Mouse (Mus musculus) CH12.LX (cell line): Measurements from ENCODE around the gene Smim24. TPM values are rescaled to one million over a fixed set of nuclear protein-coding genes. Genes with fewer than 3 reads are reported as not detected.

Source experiments
- DNase-seq: peaks from one replicate; pipeline ENCODE4 v3.0.0-alpha.2; 2013; ENCODE audit errors: extremely low read depth
- H3K27ac ChIP-seq: 2 replicates; pipeline ENCODE4 v1.5.1; 2012; ENCODE audit warnings: low read depth, mild to moderate bottlenecking, control low read depth, moderate library complexity; ENCODE audit not compliant: insufficient read depth
- H3K27me3 ChIP-seq: replicated peaks from 2 replicates; pipeline ENCODE3; 2012; ENCODE audit warnings: inconsistent platforms
- H3K36me3 ChIP-seq, 2 experiments: replicated peaks in 1 of 2; 2 replicates each; pipeline versions ENCODE3 to v1.6.1; 2012; ENCODE audit warnings: inconsistent platforms in 1 of 2, low read length in 1 of 2, mild to moderate bottlenecking in 1 of 2, mixed read lengths in 1 of 2, moderate library complexity in 1 of 2; ENCODE audit not compliant: control insufficient read depth in 1 of 2, insufficient read depth in 1 of 2
- H3K4me1 ChIP-seq, 2 experiments: 2 replicates each; pipeline ENCODE4 v1.6.1; 2012; ENCODE audit warnings: inconsistent platforms in 1 of 2, moderate library complexity in 1 of 2; ENCODE audit not compliant: insufficient read depth in 2 of 2, control insufficient read depth in 1 of 2
- H3K4me2 ChIP-seq: 2 replicates; pipeline ENCODE4 v1.6.1; 2012; ENCODE audit warnings: low read depth, mild to moderate bottlenecking, control low read depth; ENCODE audit not compliant: poor library complexity, insufficient read depth, severe bottlenecking
- H3K4me3 ChIP-seq, 3 experiments: fragments of 150-350 bp in 1 of 3; sonication (generic) in 1 of 3; replicated peaks in 1 of 3; 2 replicates each; pipeline versions ENCODE3 to v1.5.1; 2011 to 2012; ENCODE audit warnings: low read depth in 2 of 3, low read length in 2 of 3, mild to moderate bottlenecking in 2 of 3, moderate library complexity in 2 of 3, control low read depth in 1 of 3, improper control_type of control experiment in 1 of 3, inconsistent platforms in 1 of 3, mixed read lengths in 1 of 3; ENCODE audit not compliant: poor library complexity in 1 of 3
- H3K79me2 ChIP-seq: replicated peaks from 2 replicates; pipeline ENCODE4 v1.6.1; 2012; ENCODE audit warnings: mild to moderate bottlenecking, moderate library complexity; ENCODE audit not compliant: control insufficient read depth, poor library complexity, insufficient read depth, severe bottlenecking; ENCODE audit errors: extremely low read depth
- H3K9ac ChIP-seq: 2 replicates; pipeline ENCODE4 v1.6.1; 2012; ENCODE audit warnings: low read depth, mild to moderate bottlenecking, control low read depth, moderate library complexity; ENCODE audit not compliant: insufficient read depth
- H3K9me3 ChIP-seq: replicated peaks from 2 replicates; pipeline ENCODE3; 2012; ENCODE audit warnings: low read length, inconsistent platforms, mixed read lengths
- BHLHE40 ChIP-seq: IDR thresholded peaks from 2 replicates; pipeline ENCODE4 v1.6.1; 2011; ENCODE audit warnings: mild to moderate bottlenecking, low read depth, low read length, improper control_type of control experiment
- CHD1 ChIP-seq: IDR thresholded peaks from 2 replicates; pipeline ENCODE4 v1.6.1; 2012; ENCODE audit warnings: low read depth, low read length, improper control_type of control experiment, inconsistent platforms
- CHD2 ChIP-seq: IDR thresholded peaks from 2 replicates; pipeline ENCODE4 v1.6.1; 2011; ENCODE audit warnings: low read length, improper control_type of control experiment
- CTCF ChIP-seq, 2 experiments: IDR thresholded peaks in 1 of 2; conservative IDR thresholded peaks in 1 of 2; 2 replicates each; pipeline ENCODE4 v1.5.1; 2011 to 2012; ENCODE audit warnings: low read depth in 2 of 2, low read length in 2 of 2, improper control_type of control experiment in 1 of 2, inconsistent platforms in 1 of 2, mild to moderate bottlenecking in 1 of 2, moderate library complexity in 1 of 2
- E2F4 ChIP-seq: IDR thresholded peaks from 2 replicates; pipeline ENCODE4 v1.6.1; 2011; ENCODE audit warnings: low read depth, low read length, improper control_type of control experiment; ENCODE audit not compliant: insufficient replicate concordance
- ELF1 ChIP-seq: IDR thresholded peaks from 2 replicates; pipeline ENCODE4 v1.6.1; 2014; ENCODE audit warnings: low read depth, mild to moderate bottlenecking, inconsistent platforms, low read length, improper control_type of control experiment
- EP300 ChIP-seq: IDR thresholded peaks from 2 replicates; pipeline ENCODE4 v1.6.1; 2011; ENCODE audit warnings: low read length, improper control_type of control experiment
- ETS1 ChIP-seq: conservative IDR thresholded peaks from 2 replicates; pipeline ENCODE4 v1.6.1; 2012; ENCODE audit warnings: low read depth, mild to moderate bottlenecking, inconsistent platforms, low read length, improper control_type of control experiment, moderate library complexity
- GABPA ChIP-seq: IDR thresholded peaks from 2 replicates; pipeline ENCODE4 v1.6.1; 2012; ENCODE audit warnings: low read depth, low read length, improper control_type of control experiment, inconsistent platforms; ENCODE audit not compliant: insufficient replicate concordance
- IRF4 ChIP-seq: IDR thresholded peaks from 2 replicates; pipeline ENCODE4 v1.6.1; 2014; ENCODE audit warnings: low read depth, mild to moderate bottlenecking, inconsistent platforms, low read length, improper control_type of control experiment
- JUN ChIP-seq: IDR thresholded peaks from 2 replicates; pipeline ENCODE4 v1.6.1; 2011; ENCODE audit warnings: low read depth, mild to moderate bottlenecking, low read length, improper control_type of control experiment, moderate library complexity; ENCODE audit not compliant: insufficient read depth
- JUND ChIP-seq: conservative IDR thresholded peaks from 2 replicates; pipeline ENCODE4 v1.6.1; 2011; ENCODE audit warnings: low read depth, low read length, improper control_type of control experiment
- KAT2A ChIP-seq: IDR thresholded peaks from 2 replicates; pipeline ENCODE4 v1.6.1; 2012; ENCODE audit warnings: low read length, improper control_type of control experiment, inconsistent platforms; ENCODE audit not compliant: insufficient replicate concordance
- MAFK ChIP-seq: IDR thresholded peaks from 2 replicates; pipeline ENCODE4 v1.6.1; 2011; ENCODE audit warnings: low read length, improper control_type of control experiment; ENCODE audit not compliant: insufficient replicate concordance
- MAX ChIP-seq: IDR thresholded peaks from 2 replicates; pipeline ENCODE4 v1.6.1; 2011; ENCODE audit warnings: low read length, improper control_type of control experiment
- MAZ ChIP-seq: IDR thresholded peaks from 2 replicates; pipeline ENCODE4 v1.6.1; 2012; ENCODE audit warnings: low read depth, mild to moderate bottlenecking, inconsistent platforms, low read length, improper control_type of control experiment, moderate library complexity
- MXI1 ChIP-seq: IDR thresholded peaks from 2 replicates; pipeline ENCODE4 v1.6.1; 2011; ENCODE audit warnings: mild to moderate bottlenecking, low read depth, low read length, improper control_type of control experiment
- MYC ChIP-seq: IDR thresholded peaks from 2 replicates; pipeline ENCODE4 v1.6.1; 2011; ENCODE audit warnings: low read depth, mild to moderate bottlenecking, improper control_type of control experiment, low read length
- NELFE ChIP-seq: IDR thresholded peaks from 2 replicates; pipeline ENCODE4 v1.6.1; 2011; ENCODE audit warnings: low read depth, low read length, improper control_type of control experiment
- NRF1 ChIP-seq: IDR thresholded peaks from 2 replicates; pipeline ENCODE4 v1.6.1; 2014; ENCODE audit warnings: low read depth, mild to moderate bottlenecking, inconsistent platforms, low read length, improper control_type of control experiment, moderate library complexity
- PAX5 ChIP-seq: IDR thresholded peaks from 2 replicates; pipeline ENCODE4 v1.6.1; 2012; ENCODE audit warnings: low read length, inconsistent platforms, mixed read lengths
- POLR2A ChIP-seq: IDR thresholded peaks from 2 replicates; pipeline ENCODE4 v1.6.1; 2011; ENCODE audit warnings: low read depth, mild to moderate bottlenecking, improper control_type of control experiment, low read length
- POLR2AphosphoS2 ChIP-seq: IDR thresholded peaks from 2 replicates; pipeline ENCODE4 v1.6.1; 2011; ENCODE audit warnings: low read depth, low read length, improper control_type of control experiment
- RAD21 ChIP-seq: IDR thresholded peaks from 2 replicates; pipeline ENCODE4 v1.6.1; 2011; ENCODE audit warnings: low read depth, mild to moderate bottlenecking, low read length, improper control_type of control experiment, moderate library complexity
- RCOR1 ChIP-seq: conservative IDR thresholded peaks from 2 replicates; pipeline ENCODE4 v1.6.1; 2012; ENCODE audit warnings: low read depth, mild to moderate bottlenecking, inconsistent platforms, low read length, improper control_type of control experiment
- SIN3A ChIP-seq: IDR thresholded peaks from 2 replicates; pipeline ENCODE4 v1.6.1; 2012; ENCODE audit warnings: low read length, improper control_type of control experiment, inconsistent platforms
- SMC3 ChIP-seq: IDR thresholded peaks from 2 replicates; pipeline ENCODE4 v1.6.1; 2011; ENCODE audit warnings: low read depth, low read length, improper control_type of control experiment
- TBP ChIP-seq: conservative IDR thresholded peaks from 2 replicates; pipeline ENCODE4 v1.6.1; 2011; ENCODE audit warnings: low read depth, low read length, improper control_type of control experiment
- TCF12 ChIP-seq: IDR thresholded peaks from 2 replicates; pipeline ENCODE4 v1.6.1; 2014; ENCODE audit warnings: low read depth, mild to moderate bottlenecking, inconsistent platforms, low read length, improper control_type of control experiment
- UBTF ChIP-seq: IDR thresholded peaks from 2 replicates; pipeline ENCODE4 v1.6.1; 2012; ENCODE audit warnings: low read depth, mild to moderate bottlenecking, inconsistent platforms, low read length, improper control_type of control experiment, moderate library complexity
- USF1 ChIP-seq: IDR thresholded peaks from 2 replicates; pipeline ENCODE4 v1.6.1; 2014; ENCODE audit warnings: low read depth, mild to moderate bottlenecking, inconsistent platforms, low read length, improper control_type of control experiment
- USF2 ChIP-seq: conservative IDR thresholded peaks from 2 replicates; pipeline ENCODE4 v1.6.1; 2011; ENCODE audit warnings: low read depth, low read length, improper control_type of control experiment
- ZC3H11A ChIP-seq: IDR thresholded peaks from 2 replicates; pipeline ENCODE4 v1.6.1; 2012; ENCODE audit warnings: low read depth, mild to moderate bottlenecking, inconsistent platforms, low read length, improper control_type of control experiment
- ZMIZ1 ChIP-seq: IDR thresholded peaks from 2 replicates; pipeline ENCODE4 v1.6.1; 2012; ENCODE audit warnings: low read depth, mild to moderate bottlenecking, inconsistent platforms, low read length, improper control_type of control experiment
- ZNF384 ChIP-seq: IDR thresholded peaks from 2 replicates; pipeline ENCODE4 v1.6.1; 2012; ENCODE audit warnings: low read depth, low read length, improper control_type of control experiment, inconsistent platforms
- dilution Hi-C: fragments of 300-500 bp; cut with MboI; formaldehyde crosslinking; loops from 2 replicates; pipeline ENCODE4 v1.14.3; 2020; ENCODE audit warnings: low sequenced_read_pairs; ENCODE audit not compliant: extremely low pct_unique_long_range_greater_than_20kb, extremely low pct_ligation_motif_present
- in situ Hi-C: fragments of 300-500 bp; cut with MboI; formaldehyde crosslinking; loops from 3 replicates; pipeline ENCODE4 v1.14.3; 2019; ENCODE audit warnings: low sequenced_read_pairs, low pct_ligation_motif_present, low pct_unique_long_range_greater_than_20kb, mixed read lengths
- polyA plus RNA-seq: library from polyadenylated mRNA; unstranded; fragments of >175 nt; gene quantifications from 2 replicates; pipeline ENCODE4 v1.2.1, GENCODE M21; 2012; ENCODE audit warnings: low read depth; ENCODE audit not compliant: insufficient read length
- total RNA-seq, 2 experiments: library from RNA; depleted of rRNA; stranded (reverse); fragments of 300-350 nt in 1 of 2; fragments of >200 nt in 1 of 2; gene quantifications; 2 replicates each; pipeline ENCODE4 v1.2.3; 2012 to 2014

Gene Smim24
- total and polyA plus RNA-seq, 3 experiments, result 0.13 to 0.64 TPM; not detected in 1

DNA sequence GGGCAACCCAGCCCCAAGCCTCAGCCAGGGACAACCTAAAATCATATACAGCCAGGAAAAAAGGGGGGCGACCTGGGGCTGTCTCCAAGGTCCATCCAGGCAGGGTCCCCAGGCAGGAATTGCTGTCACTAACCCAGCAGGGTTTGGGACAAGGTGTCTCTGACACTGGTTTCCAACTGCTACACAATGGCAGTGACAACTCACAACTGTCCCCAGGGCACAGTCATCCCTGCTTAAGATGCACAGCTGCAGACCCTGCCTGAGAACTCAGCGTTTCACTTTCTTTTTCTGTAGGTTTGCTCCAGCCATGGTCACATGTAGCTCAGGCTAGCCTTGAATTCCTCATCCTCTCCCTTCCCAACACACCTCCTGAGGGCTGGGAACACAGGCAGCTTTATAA lies 36.2 kb downstream of the Smim24 start (continued):
- TF ChIP-seq USF1, result no peak
- TF ChIP-seq BHLHE40, result no peak
- TF ChIP-seq CTCF (conservative IDR thresholded peaks at IDR 0.05 in 1 of 2, IDR thresholded peaks at IDR 0.05 in 1 of 2; ENCODE audit: low read depth in 2 of 2, low read length in 2 of 2), result no peak
- TF ChIP-seq CHD2, result peak; percentile 44; the same call in 1 of the 2 replicates
- no peak for TF ChIP-seq JUND
- TF ChIP-seq MYC, result no peak
- TF ChIP-seq POLR2AphosphoS2, result peak; percentile 16; the same call in 1 of the 2 replicates
- TF ChIP-seq NRF1, result no peak
- TF ChIP-seq USF2, result no peak
- peak; percentile 51; the same call in 1 of the 2 replicates for TF ChIP-seq RCOR1
- TF ChIP-seq ZC3H11A, result no peak
- no peak for TF ChIP-seq TBP
- TF ChIP-seq GABPA, result no peak
- 0 out of 2 replicates have a peak, but pooled peaks have one; percentile 3 for TF ChIP-seq ELF1
- TF ChIP-seq EP300, result peak; percentile 62
- no peak for TF ChIP-seq MXI1
- TF ChIP-seq JUN, result no peak
- no peak for TF ChIP-seq E2F4
- TF ChIP-seq SIN3A, result no peak; the same call in 1 of the 2 replicates

DNA sequence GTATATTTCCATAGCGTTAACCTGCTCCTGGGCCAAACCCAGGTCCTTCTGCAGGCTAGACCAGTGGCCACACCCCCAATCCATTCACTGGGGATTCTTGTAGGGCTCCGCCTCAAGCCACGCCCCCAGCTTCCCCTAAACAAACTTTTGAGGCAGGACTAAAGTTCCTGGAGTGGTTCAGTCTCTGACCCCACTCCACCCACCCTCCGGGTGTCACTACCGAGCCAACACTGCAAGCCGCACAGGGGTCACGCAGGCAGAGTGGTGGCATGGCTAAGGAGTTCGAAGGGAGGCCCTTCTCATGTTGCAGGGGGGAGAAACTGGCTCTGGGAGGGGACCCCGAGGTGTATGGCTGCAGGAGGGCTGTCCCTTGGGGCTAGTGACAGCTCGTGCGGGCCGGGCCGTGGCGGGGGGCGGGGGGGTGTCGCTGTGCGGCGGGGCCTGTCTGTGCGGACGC lies 36.8 kb downstream of the Smim24 start:
- in situ Hi-C loops (no loop called here), dilution Hi-C loops (no loop called here)
- DNase-seq, result peak; percentile 97
- H3K9ac ChIP-seq, result peak overlapping the region; percentile 94
- peaks cover 38% of the 10 kb centered on the region for H3K27me3 ChIP-seq
- H3K79me2 ChIP-seq, result peaks cover 16% of the 10 kb centered on the region
- H3K4me3 ChIP-seq, result peak overlapping the region; percentile 41 to 74 (median 64)
- peaks cover 41 to 71% of the 10 kb centered on the region in 2 experiments for H3K4me1 ChIP-seq
- H3K4me2 ChIP-seq, result peak overlapping the region; percentile 73
- no peaks in the 10 kb centered on the region for H3K36me3 ChIP-seq
- peak overlapping the region; percentile 95 for H3K27ac ChIP-seq
- H3K9me3 ChIP-seq, result no peaks in the 10 kb centered on the region
- TF ChIP-seq MAFK, result no peak
- TF ChIP-seq KAT2A, result 0 out of 2 replicates have a peak, but pooled peaks have one; percentile 17
- TF ChIP-seq PAX5, result no peak
- TF ChIP-seq MXI1, result peak; percentile 29
- TF ChIP-seq ELF1, result 0 out of 2 replicates have a peak, but pooled peaks have one; percentile 18
- no peak for TF ChIP-seq RAD21
- no peak for TF ChIP-seq ZC3H11A
- TF ChIP-seq E2F4, result no peak
- no peak for TF ChIP-seq UBTF
- TF ChIP-seq BHLHE40, result peak; percentile 31; the same call in 1 of the 2 replicates
- no peak for TF ChIP-seq GABPA
- no peak for TF ChIP-seq ZMIZ1
- no peak for TF ChIP-seq EP300
- TF ChIP-seq POLR2A, result no peak
- TF ChIP-seq SIN3A, result peak; percentile 16; the same call in 1 of the 2 replicates
- TF ChIP-seq NELFE, result 0 out of 2 replicates have a peak, but pooled peaks have one; percentile 29
- TF ChIP-seq POLR2AphosphoS2, result no peak
- TF ChIP-seq USF2, result no peak
- TF ChIP-seq ETS1, result peak; percentile 12; the same call in 1 of the 2 replicates
- TF ChIP-seq MAZ, result peak; percentile 64; the same call in 1 of the 2 replicates
- no peak for TF ChIP-seq USF1
- TF ChIP-seq ZNF384, result no peak
- peak; percentile 30; the same call in 1 of the 2 replicates for TF ChIP-seq TCF12
- TF ChIP-seq MAX, result no peak; the same call in 1 of the 2 replicates
- TF ChIP-seq CTCF (conservative IDR thresholded peaks at IDR 0.05 in 1 of 2, IDR thresholded peaks at IDR 0.05 in 1 of 2; ENCODE audit: low read depth in 2 of 2, low read length in 2 of 2), result no peak; a peak in 1 of 4 replicates
- no peak for TF ChIP-seq IRF4
- TF ChIP-seq RCOR1, result 0 out of 2 replicates have a peak, but pooled peaks have one; percentile 7
- TF ChIP-seq SMC3, result no peak
- TF ChIP-seq CHD1, result no peak
- no peak for TF ChIP-seq JUND
